In genomic region chr2:35450856-35451255, GRCm38 (mm10) we compare ENCODE assay signal across 28 mouse cellular contexts. TPM values are rescaled to one million over a fixed set of nuclear protein-coding genes. Genes with fewer than 3 reads are reported as not detected.
DNase-seq lines count a peak whose midpoint lies in the region; ATAC-seq lines count a peak whose summit lies in the region.
"Had no signal": no experiment of that assay in that cellular context is flagged by ENCODE, and none has a peak within 500 bp of the region (broad histone marks: within the 10 kb centered on the region; RNA-seq: fewer than 3 reads in every experiment).

No protein-coding gene starts in this region.

- no peaks in the 10 kb centered on the region for H3K27me3 ChIP-seq in liver, embryonic 12.5 days (replicated peaks)
- no peaks in the 10 kb centered on the region for H3K27me3 ChIP-seq in forebrain, embryonic 12.5 days
- H3K27me3 ChIP-seq in forebrain, embryonic 10.5 days (ENCODE audit: poor library complexity, severe bottlenecking): no peaks in the 10 kb centered on the region
- H3K27me3 ChIP-seq: heart, embryonic 12.5 days; hindbrain, embryonic 15.5 days; intestine, embryonic 15.5 days; limb, embryonic 13.5 days; lung, embryonic 15.5 days had no signal

- H3K9me3 ChIP-seq in liver, embryonic 12.5 days (replicated peaks): no peaks in the 10 kb centered on the region
- no peaks in the 10 kb centered on the region for H3K9me3 ChIP-seq in forebrain, embryonic 12.5 days
- H3K9me3 ChIP-seq in forebrain, embryonic 10.5 days: no peaks in the 10 kb centered on the region
- H3K9me3 ChIP-seq: heart, embryonic 12.5 days; hindbrain, embryonic 15.5 days; intestine, embryonic 15.5 days; limb, embryonic 13.5 days; lung, embryonic 15.5 days; megakaryocyte, embryonic 14.5 days had no signal

- WGBS in liver, embryonic 12.5 days (ENCODE audit: insufficient replicate concordance): 45% methylated on average over 4 of the region's 4 CpGs
- WGBS in forebrain, embryonic 12.5 days: 72% methylated on average over 4 of the region's 4 CpGs
- 74% methylated on average over 4 of the region's 4 CpGs for whole genome bisulfite sequencing in forebrain, embryonic 10.5 days

- peak overlapping the region; percentile 48 for H3K4me2 ChIP-seq in liver, embryonic 12.5 days
- no peak overlapping the region for H3K4me2 ChIP-seq in forebrain, embryonic 12.5 days
- H3K4me2 ChIP-seq: heart, embryonic 12.5 days; hindbrain, embryonic 15.5 days; intestine, embryonic 15.5 days; limb, embryonic 13.5 days; lung, embryonic 15.5 days had no signal

- peak; percentile 84 for ATAC-seq in liver, embryonic 12.5 days
- peak; percentile 26; the same call in 1 of the 2 replicates for ATAC-seq in megakaryocyte progenitor cell, adult 5-6 weeks (replicated peaks; ENCODE audit: poor library complexity)
- no peak for ATAC-seq in forebrain, embryonic 12.5 days (ENCODE audit: low FRiP score)
- ATAC-seq: forebrain, embryonic 16.5 days; intestine, embryonic 15.5 days had no signal

- H3K4me3 ChIP-seq in brown adipose tissue, adult 24 weeks (ENCODE audit: insufficient read depth, low read depth, low read length): no peak overlapping the region
- H3K4me3 ChIP-seq in liver, embryonic 12.5 days: no peak overlapping the region
- H3K4me3 ChIP-seq in forebrain, embryonic 12.5 days (replicated peaks): no peak overlapping the region
- no peak overlapping the region for H3K4me3 ChIP-seq in forebrain, embryonic 10.5 days
- H3K4me3 ChIP-seq: heart, embryonic 12.5 days; hindbrain, embryonic 15.5 days; intestine, embryonic 15.5 days; limb, embryonic 13.5 days; lung, embryonic 15.5 days; megakaryocyte, embryonic 14.5 days had no signal

- peak; percentile 27 for DNase-seq in testis, postnatal 10 days (ENCODE audit: low spot score)
- DNase-seq in testis, postnatal 14 days (ENCODE audit: low spot score): no peak
- no peak for DNase-seq in frontal cortex, postnatal 10 days (ENCODE audit: low spot score in 2 of 2)
- DNase-seq in forebrain, embryonic 10.5 days (ENCODE audit: extremely low spot score, low spot score): no peak
- DNase-seq: adrenal gland, postnatal 25 days; cerebellum, adult 9-10 months; heart, postnatal 4 days; retina, postnatal 1 day; thymus, postnatal 36 days had no signal

- H3K4me1 ChIP-seq in brown adipose tissue, adult 24 weeks (ENCODE audit: control insufficient read depth, insufficient read depth, insufficient read length, low read length): peaks cover 55% of the 10 kb centered on the region
- peaks cover 97% of the 10 kb centered on the region for H3K4me1 ChIP-seq in liver, embryonic 12.5 days
- H3K4me1 ChIP-seq in forebrain, embryonic 12.5 days: peaks cover 6% of the 10 kb centered on the region
- H3K4me1 ChIP-seq in forebrain, embryonic 10.5 days: peaks cover 41% of the 10 kb centered on the region
- H3K4me1 ChIP-seq: hindbrain, embryonic 15.5 days had no signal

- peaks cover 13% of the 10 kb centered on the region; the same call in 1 of the 2 replicates for H3K36me3 ChIP-seq in liver, embryonic 12.5 days
- H3K36me3 ChIP-seq in forebrain, embryonic 12.5 days (replicated peaks): no peaks in the 10 kb centered on the region
- no peaks in the 10 kb centered on the region for H3K36me3 ChIP-seq in forebrain, embryonic 10.5 days (replicated peaks)
- H3K36me3 ChIP-seq: hindbrain, embryonic 15.5 days; intestine, embryonic 15.5 days; limb, embryonic 13.5 days; lung, embryonic 15.5 days had no signal

- 0 out of 2 replicates have a peak overlapping the region, but pooled peaks have one; percentile 56 for H3K27ac ChIP-seq in brown adipose tissue, adult 24 weeks (replicated peaks; ENCODE audit: low read depth, low read length)
- H3K27ac ChIP-seq in liver, embryonic 12.5 days: peak overlapping the region; percentile 61
- H3K27ac ChIP-seq in forebrain, embryonic 12.5 days: no peak overlapping the region
- H3K27ac ChIP-seq in forebrain, embryonic 10.5 days: no peak overlapping the region
- H3K27ac ChIP-seq: hindbrain, embryonic 15.5 days; intestine, embryonic 15.5 days; limb, embryonic 13.5 days; lung, embryonic 15.5 days had no signal

- peak overlapping the region; percentile 37 for H3K9ac ChIP-seq in liver, embryonic 12.5 days
- H3K9ac ChIP-seq in forebrain, embryonic 12.5 days: no peak overlapping the region
- H3K9ac ChIP-seq: heart, embryonic 12.5 days; hindbrain, embryonic 15.5 days; intestine, embryonic 15.5 days; limb, embryonic 13.5 days; lung, embryonic 15.5 days had no signal

RNA-seq across cellular contexts. Expression of gene Ggta1, which starts 12.2 kb away (rescaled TPM):
- 8.8 and 14.5 TPM in 2 replicates for polyA plus RNA-seq in brown adipose tissue, adult 24 weeks (2012; ENCODE audit: insufficient read depth, insufficient read length, missing spikeins)
- polyA plus RNA-seq in liver, embryonic 12.5 days (2016; fragmentation: Nextera tagmentation; extraction: Ambion mirVana): 12.7 and 13.0 TPM in 2 replicates
- 50.8 and 54.4 TPM in 2 replicates for total RNA-seq in megakaryocyte progenitor cell, adult 5-6 weeks (2015)
- 72.0 and 77.3 TPM in 2 replicates for total RNA-seq in megakaryocyte progenitor cell, adult 5-6 weeks (2017)
- 4.7 and 4.9 TPM in 2 replicates for polyA plus RNA-seq in forebrain, embryonic 12.5 days (2016; fragmentation: Nextera tagmentation; extraction: Ambion mirVana)
- polyA plus RNA-seq in forebrain, embryonic 10.5 days (2016; fragmentation: Nextera tagmentation; extraction: Ambion mirVana): 6.4 TPM in 2 replicates

RNA-seq across cellular contexts. Expression of gene 4930402F06Rik, which starts 53.9 kb away (rescaled TPM):
- not detected in 2 replicates for polyA plus RNA-seq in brown adipose tissue, adult 24 weeks (2012; ENCODE audit: insufficient read depth, insufficient read length, missing spikeins)
- not detected in 2 replicates for polyA plus RNA-seq in liver, embryonic 12.5 days (2016; fragmentation: Nextera tagmentation; extraction: Ambion mirVana)
- not detected in 2 replicates for total RNA-seq in megakaryocyte progenitor cell, adult 5-6 weeks (2015)
- total RNA-seq in megakaryocyte progenitor cell, adult 5-6 weeks (2017): not detected in 2 replicates
- polyA plus RNA-seq in forebrain, embryonic 12.5 days (2016; fragmentation: Nextera tagmentation; extraction: Ambion mirVana): not detected in 2 replicates
- polyA plus RNA-seq in forebrain, embryonic 10.5 days (2016; fragmentation: Nextera tagmentation; extraction: Ambion mirVana): not detected in 2 replicates
- total RNA-seq: adrenal gland, postnatal 25 days; common myeloid progenitor, adult 5-6 weeks; gastrocnemius, postnatal 4 days; heart, postnatal 4 days; layer of hippocampus, postnatal 14 days; left cerebral cortex, postnatal 10 days had no signal
- polyA plus RNA-seq: embryonic facial prominence, embryonic 11.5 days; forebrain, embryonic 16.5 days; heart, embryonic 12.5 days; hindbrain, embryonic 15.5 days; intestine, embryonic 15.5 days; kidney, embryonic 14.5 days; large intestine, adult 2 months; limb, embryonic 13.5 days; lung, embryonic 15.5 days; neural tube, embryonic 11.5 days had no signal

Comparison
In these comparisons a context has a peak if more than half of its experiments do, and no peak if none do; other contexts are left out.
1. H3K27ac ChIP-seq: peak in brown adipose tissue, adult 24 weeks (single experiment) and liver, embryonic 12.5 days (single experiment); none in forebrain, embryonic 12.5 days (single experiment) and forebrain, embryonic 10.5 days (single experiment).